Mouse (Mus musculus) large intestine, adult 2 months (tissue): Measurements from ENCODE around the gene Frmd6. TPM values are rescaled to one million over a fixed set of nuclear protein-coding genes. Genes with fewer than 3 reads are reported as not detected.

Source experiments
- DNase-seq: peaks from one replicate; pipeline ENCODE4 v3.0.0-alpha.2; 2012; ENCODE audit warnings: low read depth, low spot score
- WGBS: fragments of 180-500 bp; shearing (Covaris S2); methylation state at CpG from one replicate; pipeline ENCODE4 v1.1.7; 2018; 5-methylcytosine and 5-hydroxymethylcytosine counted together
- polyA plus RNA-seq: library from polyadenylated mRNA; depleted of rRNA; stranded (reverse); fragments of >200 nt; gene quantifications from 2 replicates; pipeline ENCODE4 v1.2.3, GENCODE M21; 2012; rRNA removed

The Frmd6 gene
- polyA plus RNA-seq, 1 experiment, result 4.5 TPM

- 94% methylated on average over 7 of the region's 7 CpGs for WGBS
These were observed 115.5 kb downstream of the Frmd6 start for GRCm38 (mm10) chr12:70940806-70941205.

GRCm38 (mm10) chr12:70944181-70944580 lies 118.9 kb downstream of the Frmd6 start:
- DNase-seq, result no peak
- WGBS, result 92% methylated on average over 5 of the region's 5 CpGs

More at GRCm38 (mm10) chr12:70940806-70941205, 115.5 kb downstream of the Frmd6 start:
- no peak for DNase-seq

GRCm38 (mm10) chr12:70946585-70947256 lies 121.4 kb downstream of the Frmd6 start:
- no peak for DNase-seq
- 84% methylated on average over 10 of the region's 10 CpGs for WGBS

Other genes with a start within 250 kb of the Frmd6 start
- 28.1 and 32.0 TPM in 2 replicates for gene Actr10, start 112.3 kb downstream of the Frmd6 start, polyA plus RNA-seq
- gene Psma3, start 149.1 kb downstream of the Frmd6 start, polyA plus RNA-seq, result 25.2 and 28.2 TPM in 2 replicates
- gene Arid4a, start 190.5 kb downstream of the Frmd6 start, polyA plus RNA-seq, result 2.0 and 2.7 TPM in 2 replicates